Mouse (Mus musculus) hindlimb bud, embryonic 11.5 days (tissue): ENCODE data around the gene Col9a3.

ENCODE experiments used
- DNase-seq: peaks from one replicate; pipeline ENCODE4 v3.0.0-alpha.2; 2012; ENCODE audit warnings: low read depth, low spot score; ENCODE audit errors: extremely low spot score

The Col9a3 gene

DNA sequence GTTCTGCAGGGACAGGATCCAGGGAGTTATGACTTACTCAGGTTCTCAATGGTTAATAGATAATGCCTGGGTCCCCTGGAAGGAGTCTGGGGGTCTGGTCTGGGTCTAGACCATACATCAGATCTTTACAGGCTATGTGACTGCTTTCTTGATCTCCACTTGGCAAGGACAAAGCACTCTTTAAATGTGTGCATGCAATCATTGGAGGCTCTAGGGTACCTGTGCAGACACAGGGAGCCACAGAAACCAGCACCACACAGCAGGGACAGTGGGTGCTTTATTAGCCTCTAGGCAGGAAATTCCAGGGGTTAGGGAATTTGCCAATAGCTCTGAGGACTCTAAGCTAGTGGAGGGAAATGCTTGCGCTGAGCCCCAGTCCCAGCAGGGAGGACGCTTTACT is 14.3 kb downstream of the Col9a3 start:
- no peak for DNase-seq

DNA sequence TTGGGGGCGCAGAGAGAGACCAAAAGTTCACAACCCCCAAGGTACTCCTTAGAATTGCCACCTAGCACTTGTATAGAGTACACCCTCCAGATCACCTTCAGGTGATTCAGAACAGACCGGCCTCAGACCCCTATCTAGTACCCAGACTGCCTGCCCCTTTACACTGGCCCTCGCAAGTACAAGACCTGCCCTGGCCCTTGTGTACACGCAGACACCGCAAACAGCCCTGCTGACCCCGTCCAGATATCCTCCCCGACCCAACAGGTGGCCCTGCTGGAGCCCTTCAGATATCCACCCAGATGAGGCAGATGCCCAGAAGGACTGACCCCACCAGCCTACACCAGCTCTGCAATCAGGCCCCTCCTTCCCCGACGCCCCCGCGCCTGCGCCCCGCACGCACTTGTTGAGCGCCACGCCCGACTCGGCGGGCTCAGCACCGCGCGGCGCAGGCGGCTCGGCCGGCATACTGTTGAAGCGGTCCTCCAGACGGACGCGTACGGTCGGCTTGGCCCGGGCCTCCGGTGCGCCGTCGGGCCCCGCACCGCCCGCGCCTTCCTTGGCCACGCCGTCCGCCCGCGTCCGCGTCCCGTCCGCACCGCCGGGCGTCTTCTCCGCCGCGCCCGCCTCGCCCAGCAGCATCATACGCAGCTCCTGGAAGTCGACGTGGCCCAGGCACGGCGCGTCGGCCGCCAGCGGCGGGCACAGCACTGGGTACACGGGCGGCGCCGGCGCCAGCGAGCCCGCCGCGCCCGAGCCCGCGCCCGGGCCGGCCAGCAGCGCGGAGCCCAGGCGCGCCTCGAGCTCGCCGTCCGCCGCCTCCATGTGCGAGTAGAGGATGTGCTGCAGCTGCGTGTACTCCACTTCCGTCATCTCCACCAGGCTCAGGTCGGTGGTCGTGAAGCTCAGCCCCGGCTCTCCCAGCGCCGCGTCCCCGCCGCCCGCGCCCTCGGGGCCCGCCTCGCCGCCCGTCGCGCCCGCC is 44.3 kb downstream of the Col9a3 start:
- DNase-seq: no peak

DNA sequence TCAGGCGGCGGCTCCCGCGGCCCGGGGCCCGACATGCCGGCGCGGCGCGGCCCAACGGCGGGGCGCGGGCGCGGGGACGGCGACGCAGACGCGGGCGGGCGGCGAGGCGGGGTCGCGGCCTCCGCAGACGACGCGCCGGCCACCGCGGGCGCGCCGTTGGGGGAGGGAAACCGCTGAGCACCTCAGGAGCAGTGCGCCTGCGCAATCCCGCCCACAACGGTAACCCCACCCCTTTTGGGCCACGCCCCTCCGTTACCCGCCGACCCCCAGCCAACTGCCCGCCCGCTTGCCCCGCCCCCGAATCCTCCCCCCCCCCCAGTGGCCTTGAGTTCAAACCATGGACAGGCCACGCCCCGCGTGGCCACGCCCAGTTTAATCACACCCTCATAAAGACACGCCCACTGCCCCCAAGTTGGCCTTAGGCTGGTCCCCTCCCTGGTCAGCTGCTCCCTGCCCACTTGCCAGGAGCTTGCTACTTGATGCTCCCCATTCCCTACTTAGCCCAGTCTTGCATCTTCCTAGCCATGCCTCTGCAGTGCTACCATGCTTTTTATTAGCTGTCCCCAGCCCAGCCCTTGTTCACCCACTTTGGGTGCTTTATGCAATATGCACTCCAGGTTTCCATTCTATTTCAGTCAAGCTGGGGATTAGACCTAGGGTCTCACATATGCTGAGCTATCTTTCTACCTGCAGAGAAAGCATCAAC is 45.1 kb downstream of the Col9a3 start, which contains the start of gene Tcfl5:
Tcfl5 (minus strand) TSS at position 154 of the 706 bp plus-strand sequence.
- no peak for DNase-seq

GRCm38 (mm10) chr2:180643626-180644025 is 46.0 kb downstream of the Col9a3 start:
- no peak for DNase-seq

DNA sequence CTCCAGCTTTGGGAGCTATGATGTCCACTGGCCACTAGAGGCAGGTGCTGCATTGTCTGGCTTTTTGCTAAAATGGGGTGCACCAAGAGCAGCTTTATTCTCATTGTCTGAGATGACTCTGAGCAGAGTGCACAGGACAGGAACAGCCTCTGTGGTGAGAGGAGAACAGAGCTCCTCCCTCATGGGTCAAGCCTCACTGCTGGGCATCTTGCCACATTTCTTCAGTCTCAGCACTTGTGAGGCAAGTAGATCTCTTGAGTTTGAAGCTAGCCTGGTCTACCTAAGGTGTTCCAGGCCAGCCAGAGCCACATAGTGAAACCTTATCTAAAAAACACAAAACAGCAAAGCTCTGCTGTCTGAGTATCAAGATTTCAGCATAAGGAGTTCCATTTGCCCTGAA is 49.3 kb downstream of the Col9a3 start:
- DNase-seq: no peak

DNA sequence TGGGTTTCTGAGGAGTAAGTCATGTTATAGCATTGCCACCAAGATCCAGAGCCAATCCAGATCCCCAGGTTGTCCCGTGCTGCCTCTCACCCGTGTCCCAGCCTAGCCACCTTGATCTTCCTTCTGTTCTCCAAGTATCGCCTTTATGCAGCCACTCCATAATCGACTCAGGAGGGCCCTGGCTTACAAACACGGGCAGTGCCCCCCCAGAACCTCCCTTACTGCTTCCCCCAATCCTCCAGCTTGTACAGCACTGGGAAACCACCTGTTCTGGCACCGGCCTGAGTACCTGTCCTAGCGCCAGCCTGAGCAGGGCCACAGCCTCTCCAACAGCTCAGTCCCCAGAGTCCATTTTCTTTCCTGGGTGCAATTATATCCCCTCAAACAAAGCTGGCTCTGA is 57.1 kb downstream of the Col9a3 start:
- no peak for DNase-seq

- no peak for DNase-seq
Observed at GRCm38 (mm10) chr2:180655150-180655549, 57.6 kb downstream of the Col9a3 start.

DNA sequence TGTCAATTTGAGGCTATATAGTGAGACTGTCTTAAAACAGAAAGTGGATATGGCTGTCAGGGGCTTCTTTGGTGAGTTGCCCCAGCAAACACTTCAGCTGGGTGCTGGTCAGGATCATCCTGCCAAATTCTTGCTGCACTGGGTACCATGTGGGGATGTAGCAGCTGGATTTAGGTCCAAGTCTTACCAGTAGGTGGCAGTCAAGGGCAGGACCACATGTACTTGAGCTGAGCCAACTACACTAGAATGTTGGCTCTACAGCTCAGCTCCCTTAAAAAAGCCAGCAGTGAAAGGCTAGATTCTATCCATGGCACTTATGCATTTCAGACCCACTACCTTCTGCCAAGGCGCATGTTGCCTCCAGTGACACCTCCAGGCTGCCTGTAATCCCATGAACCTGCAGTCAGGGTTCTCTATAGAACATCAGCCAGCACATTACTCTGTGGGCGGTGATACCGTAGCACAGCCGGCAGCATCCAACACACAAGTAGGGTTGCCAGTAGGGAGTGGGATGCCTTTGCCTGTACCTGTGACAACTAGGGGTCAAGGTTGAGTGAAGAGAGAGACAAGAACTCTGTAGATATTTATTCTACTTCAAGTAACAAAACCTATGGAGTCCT is 59.9 kb downstream of the Col9a3 start:
- DNase-seq: peak; percentile 62

- DNase-seq: no peak
Observed at GRCm38 (mm10) chr2:180658381-180658780, 60.8 kb downstream of the Col9a3 start.

- DNase-seq: no peak
Observed at GRCm38 (mm10) chr2:180659353-180660150, 62.0 kb downstream of the Col9a3 start.

DNA sequence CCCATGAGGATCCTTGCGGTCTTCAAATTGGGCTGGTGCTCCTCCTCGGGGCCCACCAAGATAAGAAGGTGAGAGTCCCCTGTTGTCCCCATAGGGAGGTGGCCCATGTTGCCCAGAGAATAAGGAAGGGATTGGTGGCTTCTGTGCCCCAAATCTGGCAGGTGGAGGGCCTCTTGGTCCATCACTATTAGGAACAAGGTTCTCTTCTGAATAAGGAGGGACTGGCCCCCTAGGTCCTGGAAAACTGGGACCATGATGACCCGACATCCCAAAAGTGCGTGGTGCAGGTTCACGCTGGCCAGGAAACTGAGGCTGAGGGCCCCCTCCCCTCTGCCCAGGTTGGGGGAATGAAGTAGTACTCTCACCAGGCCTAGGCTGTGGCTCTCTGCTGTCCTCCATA is 62.9 kb downstream of the Col9a3 start:
- no peak for DNase-seq

- DNase-seq: no peak
Observed at GRCm38 (mm10) chr2:180662008-180662407, 64.4 kb downstream of the Col9a3 start.
